Mouse (Mus musculus): ENCODE results near the gene Gm867. TPM values are rescaled to one million over a fixed set of nuclear protein-coding genes. Genes with fewer than 3 reads are reported as not detected.

Gene Gm867
- polyA plus RNA-seq, 1 experiment = 1.3 TPM

GRCm38 (mm10) chr10:75944066-75944772 is 3.7 kb upstream of the Gm867 start:
- peak overlapping the region; percentile 18 for H3K27ac ChIP-seq (ENCODE audit: control insufficient read depth, insufficient read depth, low read depth, low read length)
- no peaks in the 10 kb centered on the region for H3K4me1 ChIP-seq (ENCODE audit: control insufficient read depth, insufficient read depth, low read length)
- H3K27me3 ChIP-seq (ENCODE audit: control insufficient read depth, insufficient read depth, low read length) = no peaks in the 10 kb centered on the region
- no peak overlapping the region for H3K4me3 ChIP-seq (ENCODE audit: control insufficient read depth, low read depth, low read length)
- TF ChIP-seq CTCF (IDR thresholded peaks at IDR 0.05; ENCODE audit: control insufficient read depth, insufficient read depth, insufficient replicate concordance, low read depth, low read length) = no peak
- TF ChIP-seq POLR2A (IDR thresholded peaks at IDR 0.05; ENCODE audit: control insufficient read depth, low read depth, low read length) = no peak
- no peaks in the 10 kb centered on the region for H3K36me3 ChIP-seq (ENCODE audit: control insufficient read depth, insufficient read depth, low read length)

DNA sequence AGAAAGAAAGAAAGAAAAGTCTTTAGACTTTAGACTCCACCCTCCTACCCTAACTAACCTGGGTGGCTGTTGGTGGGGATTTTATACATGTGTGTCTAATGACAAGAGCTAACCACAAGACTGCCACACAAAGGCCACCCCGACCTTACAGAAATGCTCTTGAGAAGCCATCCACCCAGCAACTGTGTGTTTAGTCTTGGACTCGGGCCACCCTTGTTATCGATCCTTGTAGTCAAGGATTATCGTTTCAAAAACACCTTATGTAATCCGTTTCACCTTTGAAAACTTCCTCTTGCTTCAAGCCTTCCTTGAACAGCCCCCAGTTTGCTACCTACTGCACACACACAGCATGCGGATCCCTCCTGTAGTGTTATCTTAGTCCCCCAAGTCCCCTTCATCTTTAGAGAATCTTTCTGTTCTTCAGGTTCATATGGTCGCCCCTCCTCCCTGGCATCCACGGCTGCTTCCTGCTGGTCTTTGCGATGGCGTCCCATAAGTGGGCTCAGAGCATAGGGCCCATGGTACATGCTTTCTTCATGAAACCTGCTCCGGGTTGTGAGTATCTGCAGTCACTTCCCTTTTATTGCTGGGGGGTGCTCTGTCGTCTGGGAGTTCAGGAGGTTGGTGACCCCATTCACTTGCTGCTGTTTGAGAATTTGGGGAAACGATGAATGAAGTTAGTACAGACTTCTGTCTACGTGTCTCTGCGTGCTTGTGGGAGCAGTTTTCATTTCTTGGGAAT is 2.4 kb upstream of the Gm867 start, which contains the start of gene Vpreb3:
Vpreb3 (plus strand) TSS at position 322 of the 742 bp plus-strand sequence.
- Histone ChIP-seq H3K36me3 (ENCODE audit: control insufficient read depth, insufficient read depth, low read length) (no peaks in the 10 kb centered on the region), H3K4me3 (ENCODE audit: control insufficient read depth, low read depth, low read length) (no peak within 1 kb of the TSS), H3K27ac (ENCODE audit: control insufficient read depth, insufficient read depth, low read depth, low read length) (peak within 1 kb of the TSS; percentile 24), H3K27me3 (ENCODE audit: control insufficient read depth, insufficient read depth, low read length) (no peaks in the 10 kb centered on the region), H3K4me1 (ENCODE audit: control insufficient read depth, insufficient read depth, low read length) (no peaks in the 10 kb centered on the region)
- TF ChIP-seq POLR2A (IDR thresholded peaks at IDR 0.05; ENCODE audit: control insufficient read depth, low read depth, low read length) = no peak
- TF ChIP-seq CTCF (IDR thresholded peaks at IDR 0.05; ENCODE audit: control insufficient read depth, insufficient read depth, insufficient replicate concordance, low read depth, low read length) = no peak

GRCm38 (mm10) chr10:75941042-75941824 is 761 bp upstream of the Gm867 start:
- Histone ChIP-seq H3K4me3 (ENCODE audit: control insufficient read depth, low read depth, low read length) (no peak overlapping the region), H3K36me3 (ENCODE audit: control insufficient read depth, insufficient read depth, low read length) (no peaks in the 10 kb centered on the region), H3K27ac (ENCODE audit: control insufficient read depth, insufficient read depth, low read depth, low read length) (no peak overlapping the region), H3K27me3 (ENCODE audit: control insufficient read depth, insufficient read depth, low read length) (no peaks in the 10 kb centered on the region), H3K4me1 (ENCODE audit: control insufficient read depth, insufficient read depth, low read length) (peaks cover under 1% of the 10 kb centered on the region; the same call in 1 of the 2 replicates)
- TF ChIP-seq POLR2A (IDR thresholded peaks at IDR 0.05; ENCODE audit: control insufficient read depth, low read depth, low read length) (no peak), CTCF (IDR thresholded peaks at IDR 0.05; ENCODE audit: control insufficient read depth, insufficient read depth, insufficient replicate concordance, low read depth, low read length) (no peak)

DNA sequence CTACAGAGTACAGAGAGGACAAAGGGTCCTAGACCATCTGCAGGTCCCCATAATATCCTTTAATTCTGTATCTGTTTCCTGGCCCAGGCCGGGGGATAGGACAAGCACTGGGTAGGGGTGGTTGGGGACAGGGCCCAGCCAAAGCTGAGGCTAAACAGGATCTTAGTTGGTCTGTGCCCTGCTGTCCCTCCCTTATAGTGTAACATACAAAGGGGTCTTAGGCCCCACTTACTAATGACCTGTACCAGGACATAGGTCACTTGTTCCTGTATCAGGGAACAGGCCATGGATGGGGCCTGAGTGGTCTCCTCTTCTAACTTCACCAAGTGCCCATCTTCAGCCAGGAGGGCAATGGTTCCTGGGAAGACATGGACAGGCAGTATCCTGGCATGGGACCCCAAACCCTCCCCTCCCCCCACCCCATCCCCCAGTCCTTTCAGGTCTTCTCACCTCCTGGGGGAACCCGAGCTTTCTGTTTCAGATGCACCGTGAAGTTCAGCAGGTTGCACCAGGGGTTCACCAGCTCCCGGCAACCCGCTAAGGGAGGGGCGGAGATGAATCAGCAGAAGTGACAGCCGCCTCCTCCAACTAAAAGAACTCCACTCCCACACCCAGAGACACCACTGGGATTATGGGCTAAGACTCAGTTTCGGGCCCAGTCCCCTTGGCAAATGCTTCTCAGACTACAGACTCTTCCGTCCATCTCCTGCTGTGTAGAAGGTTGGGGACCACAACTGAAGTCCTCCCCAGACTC is 814 bp downstream of the Gm867 start:
- no peak overlapping the region for H3K4me3 ChIP-seq (ENCODE audit: control insufficient read depth, low read depth, low read length)
- TF ChIP-seq CTCF (IDR thresholded peaks at IDR 0.05; ENCODE audit: control insufficient read depth, insufficient read depth, insufficient replicate concordance, low read depth, low read length) (no peak), POLR2A (IDR thresholded peaks at IDR 0.05; ENCODE audit: control insufficient read depth, low read depth, low read length) (no peak)
- peaks cover 5% of the 10 kb centered on the region; the same call in 1 of the 2 replicates for H3K4me1 ChIP-seq (ENCODE audit: control insufficient read depth, insufficient read depth, low read length)
- H3K27ac ChIP-seq (ENCODE audit: control insufficient read depth, insufficient read depth, low read depth, low read length) = no peak overlapping the region
- H3K27me3 ChIP-seq (ENCODE audit: control insufficient read depth, insufficient read depth, low read length) = no peaks in the 10 kb centered on the region
- H3K36me3 ChIP-seq (ENCODE audit: control insufficient read depth, insufficient read depth, low read length) = no peaks in the 10 kb centered on the region

DNA sequence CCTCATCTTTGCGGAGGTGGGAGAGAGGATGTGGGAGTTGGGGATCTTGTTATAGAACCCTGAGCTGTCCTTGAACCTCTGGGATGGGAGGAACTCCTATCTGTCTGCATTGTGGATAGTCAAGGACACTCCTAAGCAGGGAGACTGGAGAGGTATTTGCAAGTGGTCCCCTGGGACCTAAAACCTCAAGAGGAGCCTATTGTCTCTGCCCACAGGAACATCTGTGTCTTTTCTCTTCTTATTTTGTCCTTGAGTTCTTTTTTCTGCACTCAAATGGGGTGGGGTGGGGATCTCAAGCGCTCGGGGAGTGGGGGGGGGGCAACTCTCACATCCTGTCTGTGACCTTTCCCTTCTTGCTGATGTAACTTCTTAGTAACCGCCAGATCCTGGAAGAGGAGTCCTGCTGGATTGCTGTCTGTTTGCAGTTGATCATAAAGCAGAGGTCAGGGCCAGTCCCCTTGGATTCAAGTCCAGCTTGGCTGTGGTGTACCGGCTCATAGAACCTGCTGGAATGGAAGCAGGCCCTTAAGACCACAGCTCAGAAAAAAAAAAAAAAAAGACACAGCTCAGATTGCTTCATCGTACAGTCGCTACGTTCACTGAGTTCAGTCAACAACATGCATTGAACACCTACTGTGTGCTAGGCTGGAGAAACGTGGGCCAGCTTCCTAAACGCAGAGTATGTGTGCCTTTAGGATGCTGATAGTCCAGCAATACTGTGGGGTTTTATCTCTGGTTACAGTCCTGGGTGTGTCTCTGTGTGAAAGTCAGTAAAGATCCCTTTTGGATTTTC is 2.4 kb downstream of the Gm867 start:
- H3K27me3 ChIP-seq (ENCODE audit: control insufficient read depth, insufficient read depth, low read length) = no peaks in the 10 kb centered on the region
- no peaks in the 10 kb centered on the region for H3K36me3 ChIP-seq (ENCODE audit: control insufficient read depth, insufficient read depth, low read length)
- H3K27ac ChIP-seq (ENCODE audit: control insufficient read depth, insufficient read depth, low read depth, low read length) = peak overlapping the region; percentile 86
- peaks cover 6% of the 10 kb centered on the region for H3K4me1 ChIP-seq (ENCODE audit: control insufficient read depth, insufficient read depth, low read length)
- H3K4me3 ChIP-seq (ENCODE audit: control insufficient read depth, low read depth, low read length) = no peak overlapping the region
- TF ChIP-seq CTCF (IDR thresholded peaks at IDR 0.05; ENCODE audit: control insufficient read depth, insufficient read depth, insufficient replicate concordance, low read depth, low read length) = no peak
- TF ChIP-seq POLR2A (IDR thresholded peaks at IDR 0.05; ENCODE audit: control insufficient read depth, low read depth, low read length) = no peak

Data from testis, adult 2 months (tissue).